Mouse (Mus musculus) kidney, postnatal 10 days (tissue): Measurements from ENCODE around the gene Cckbr.
"Not testable (repeated sequence)": the region's sequence is repeated elsewhere in the genome, so short reads cannot be mapped to it uniquely, and the experiment has no call there.

Experiments used
- DNase-seq: peaks from one replicate; pipeline ENCODE4 v3.0.0; 2021; ENCODE audit warnings: mixed read lengths

Gene Cckbr

DNA sequence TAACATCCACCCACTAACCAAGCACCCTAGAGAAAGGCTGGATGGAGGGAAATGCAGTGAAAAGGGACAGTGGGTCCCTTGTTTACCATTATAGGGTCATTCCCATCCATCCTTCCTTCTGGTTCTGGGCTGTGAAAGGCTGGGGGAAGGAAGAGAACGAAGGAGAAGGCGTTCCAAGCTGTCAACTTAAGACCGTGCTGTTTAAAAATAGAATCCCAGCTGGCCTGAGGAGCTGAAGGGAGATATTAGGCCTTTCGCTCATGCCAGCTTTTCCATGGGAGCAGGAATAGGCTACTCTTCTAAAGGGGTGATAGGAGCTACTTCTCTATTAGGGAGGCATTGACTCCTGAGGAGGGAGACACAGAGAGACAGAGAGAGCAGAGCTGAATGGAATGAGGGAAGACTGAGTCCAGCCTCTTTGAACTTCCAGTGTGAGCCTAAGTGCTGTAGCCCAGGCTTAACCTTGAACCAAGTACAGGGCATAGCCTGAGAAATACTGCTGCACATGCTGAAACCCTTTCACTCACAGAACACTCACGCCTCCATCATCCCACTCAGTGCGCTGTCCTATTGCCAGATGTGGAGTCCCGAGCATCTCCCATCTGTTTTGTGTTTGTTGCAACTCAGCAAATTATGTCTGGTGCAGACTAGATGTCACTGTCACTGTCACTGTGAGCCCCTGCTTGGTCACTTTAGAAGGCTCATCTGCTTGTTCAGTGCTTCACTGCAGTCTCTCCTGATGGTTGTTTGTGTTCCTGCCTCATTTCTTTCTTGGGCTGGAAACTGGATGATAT is 12.6 kb downstream of the Cckbr start:
- no peak for DNase-seq

DNA sequence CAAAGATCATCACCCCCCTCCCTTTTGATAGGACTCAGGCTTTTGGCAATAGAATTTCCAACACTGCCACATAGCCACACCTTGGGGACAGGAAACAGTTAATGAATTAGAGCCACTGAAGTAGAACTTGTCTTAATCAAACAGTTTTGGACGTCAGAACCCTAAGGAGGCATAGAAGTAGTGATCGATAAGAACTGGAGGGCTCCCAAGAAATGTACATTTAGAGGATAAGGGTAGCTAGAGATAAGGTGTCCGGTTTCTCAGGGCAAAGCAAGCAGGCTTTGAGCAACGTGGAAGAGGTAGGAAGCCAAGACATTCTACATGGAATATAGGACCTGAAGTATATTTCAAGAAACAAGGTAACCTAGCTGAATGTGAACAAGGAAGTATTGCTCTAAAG is 15.9 kb downstream of the Cckbr start:
- no peak for DNase-seq

DNA sequence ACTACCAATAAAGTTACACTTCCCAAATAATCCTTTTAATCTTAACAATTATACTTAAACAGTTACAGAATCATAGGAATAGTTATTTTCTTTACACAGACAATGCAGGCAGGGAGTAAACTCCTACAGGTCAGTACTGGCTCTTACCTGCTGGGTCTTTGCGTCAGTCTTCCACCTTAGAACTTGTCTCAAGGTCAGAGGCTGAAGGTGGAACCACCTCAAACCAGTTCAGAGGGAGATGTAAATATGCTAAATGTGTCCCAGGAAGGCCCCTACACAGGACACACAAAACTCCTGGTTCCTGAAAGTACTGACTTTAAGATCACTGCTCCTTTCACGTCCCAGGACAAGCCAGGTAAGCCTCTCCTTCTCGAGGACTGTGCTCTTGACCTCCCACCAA is 19.5 kb downstream of the Cckbr start:
- no peak for DNase-seq

DNA sequence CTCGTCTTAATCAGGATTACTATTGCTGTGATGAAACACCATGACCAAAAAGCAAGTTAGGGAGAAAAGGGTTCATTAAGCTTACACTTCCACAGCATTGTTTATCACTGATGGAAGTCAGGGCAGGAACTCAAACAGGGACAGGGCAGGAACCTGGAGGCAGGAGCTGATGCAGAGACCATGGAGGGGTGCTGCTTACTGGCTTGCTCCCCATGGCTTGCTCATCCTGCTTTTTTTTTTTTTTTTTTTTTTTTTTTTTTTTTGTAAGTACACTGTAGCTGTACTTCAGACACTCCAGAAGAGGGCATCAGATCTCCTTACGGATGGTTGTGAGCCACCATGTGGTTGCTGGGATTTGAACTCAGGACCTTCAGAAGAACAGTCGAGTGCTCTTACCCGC is 27.8 kb downstream of the Cckbr start:
- not testable (repeated sequence) for DNase-seq

DNA sequence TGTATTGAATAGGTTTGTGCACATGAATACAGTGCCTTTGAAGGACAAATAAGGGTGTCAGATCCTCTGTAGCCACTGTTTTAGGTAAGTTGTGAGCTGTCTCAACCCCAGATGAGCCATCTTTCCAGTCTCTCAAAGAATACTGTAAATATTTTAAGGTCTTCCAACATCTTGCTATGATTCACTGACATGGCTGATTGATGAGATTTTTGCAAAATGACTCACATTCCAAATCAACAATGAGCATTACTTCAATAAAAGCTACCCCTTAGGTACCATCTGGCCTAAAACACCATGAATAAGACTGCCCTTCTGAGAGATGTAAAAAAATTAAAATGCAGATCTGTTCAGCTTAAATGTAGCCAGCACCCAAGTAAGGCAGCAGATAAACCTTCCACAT is 33.0 kb downstream of the Cckbr start:
- DNase-seq = no peak

DNA sequence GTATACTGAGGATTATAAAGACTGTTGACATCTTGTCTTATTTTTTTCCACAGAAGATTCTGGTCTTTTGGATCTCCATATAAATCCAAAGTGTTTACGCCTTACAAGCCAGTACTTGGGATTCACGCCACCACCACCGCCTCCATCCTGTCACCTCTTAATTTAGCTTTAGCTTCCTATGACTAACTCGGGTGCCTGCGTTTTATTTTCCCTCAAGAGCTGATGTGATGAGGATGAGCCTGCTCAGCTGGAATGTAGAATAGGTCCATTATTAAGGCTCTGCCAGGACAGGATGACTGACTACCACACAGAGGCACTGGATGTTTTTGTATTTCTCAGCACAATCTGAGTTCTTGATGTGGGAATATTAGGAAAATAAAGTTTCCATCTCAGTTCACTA is 40.0 kb downstream of the Cckbr start:
- not testable (repeated sequence) for DNase-seq

DNA sequence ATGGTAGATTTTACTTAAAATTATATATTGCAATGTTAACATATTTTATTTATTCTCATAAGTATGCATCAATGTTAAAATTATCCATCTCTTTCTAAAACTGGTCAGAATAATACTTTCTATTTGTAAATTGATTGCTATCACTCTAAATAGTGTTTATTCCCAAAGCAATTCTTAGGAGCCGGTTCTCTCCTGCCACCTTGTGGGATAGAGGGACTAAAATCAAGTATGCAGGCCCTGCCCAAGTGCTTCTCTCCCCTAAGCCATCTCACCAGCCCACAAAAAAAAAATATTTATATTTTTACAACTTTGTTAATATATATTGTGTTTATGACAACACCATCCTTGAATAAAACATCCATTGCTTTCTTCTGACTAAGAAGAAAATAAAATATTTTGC is 47.1 kb downstream of the Cckbr start:
- peak; percentile 21 for DNase-seq

DNA sequence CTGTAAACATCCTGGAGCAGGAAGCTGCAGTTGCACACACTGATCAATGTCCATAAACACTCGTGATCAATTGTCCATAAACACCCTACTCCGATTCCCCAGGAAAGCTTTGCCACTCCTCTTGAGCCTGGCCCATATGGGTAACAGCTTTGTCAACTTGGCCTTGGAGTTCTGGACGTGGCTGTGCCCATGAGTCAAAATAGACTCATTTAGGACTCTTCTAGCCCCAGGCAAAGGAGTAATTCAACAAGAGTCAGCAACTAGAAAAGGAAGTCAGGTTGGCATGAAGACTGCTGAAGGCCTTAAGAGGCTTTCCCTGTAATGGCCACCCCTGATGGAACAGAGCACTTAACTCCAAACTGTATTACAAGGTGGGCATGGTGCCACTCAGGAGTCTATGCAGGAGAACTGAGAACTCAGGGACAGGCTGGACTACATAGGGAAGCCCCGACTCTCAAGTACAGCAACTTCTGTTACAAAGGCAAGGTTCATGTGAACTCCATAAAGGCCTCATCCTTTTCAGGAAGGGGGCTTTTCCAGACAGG is 49.3 kb downstream of the Cckbr start:
- DNase-seq = no peak

DNA sequence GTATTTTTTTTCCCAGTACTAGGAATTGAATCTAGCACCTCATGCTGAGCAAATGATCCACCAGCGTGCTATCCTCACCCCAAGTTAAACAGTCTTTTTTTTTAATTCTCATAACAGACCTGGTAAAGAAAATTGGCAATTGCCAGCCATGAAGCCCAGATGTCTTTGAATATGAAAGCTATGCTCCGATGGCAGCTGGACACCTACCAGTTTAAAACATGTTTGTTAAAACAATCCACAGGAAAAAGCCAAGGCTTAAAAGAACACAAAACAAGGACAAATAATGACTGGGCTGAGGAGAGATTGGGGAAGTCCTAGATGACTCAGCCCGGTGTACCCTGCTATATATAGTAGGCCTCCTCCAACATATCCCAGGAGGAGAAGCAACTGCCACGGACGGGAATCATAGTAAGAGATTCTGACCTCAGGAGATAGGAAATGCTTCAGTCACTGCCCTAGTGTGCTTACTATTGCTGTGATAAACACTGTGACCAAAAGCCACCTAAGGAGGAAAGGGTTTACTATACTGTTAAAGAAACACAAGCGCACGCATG is 49.9 kb downstream of the Cckbr start:
- DNase-seq = no peak

DNA sequence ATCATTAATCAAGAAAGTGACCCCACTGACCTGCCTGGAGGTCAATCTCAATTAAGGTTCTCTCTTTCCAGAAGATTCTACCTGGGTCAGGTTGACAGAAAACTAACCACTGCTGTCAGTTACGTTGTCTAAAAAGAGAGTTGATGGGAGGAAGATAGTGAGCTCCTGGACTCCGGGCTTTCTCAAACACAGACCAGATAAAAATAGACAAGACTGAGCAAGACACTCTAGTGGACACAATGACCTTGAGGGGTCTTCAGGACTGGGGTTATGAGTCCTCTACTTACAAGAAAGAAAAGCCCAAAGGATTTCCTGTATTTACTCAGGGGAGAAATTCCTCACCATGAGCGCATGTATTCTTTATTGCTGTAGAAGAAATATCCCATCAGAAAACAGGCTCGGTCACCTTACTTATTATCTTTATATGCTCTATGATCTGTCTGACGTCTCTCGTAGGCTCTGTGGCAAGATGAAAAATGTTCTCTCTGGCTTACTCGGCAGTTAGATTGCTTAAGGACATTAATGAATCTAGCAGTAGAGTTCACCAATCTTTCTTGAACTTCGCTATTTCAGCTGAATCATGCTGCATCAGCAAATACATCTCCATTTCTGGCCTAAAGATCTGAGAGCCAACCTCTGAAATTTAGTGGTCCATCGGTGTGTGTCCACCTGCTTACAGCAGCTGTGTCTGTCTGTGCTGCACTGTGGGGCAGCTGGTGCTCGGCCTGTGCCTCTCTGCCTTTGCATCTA is 51.3 kb downstream of the Cckbr start:
- DNase-seq = no peak

DNA sequence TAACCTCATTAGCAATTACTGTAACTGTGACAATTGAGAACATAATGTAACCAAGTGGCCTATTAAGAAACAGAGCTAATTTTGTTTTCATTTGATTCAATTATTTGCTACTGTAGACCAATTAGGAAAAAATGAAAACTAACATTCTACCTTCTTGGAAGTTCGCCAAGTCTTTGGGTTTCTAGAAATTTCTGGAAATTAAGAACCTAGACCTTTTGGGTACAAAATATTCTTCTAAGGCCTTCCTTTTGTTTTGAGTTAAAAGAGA is 51.8 kb downstream of the Cckbr start:
- no peak for DNase-seq

DNA sequence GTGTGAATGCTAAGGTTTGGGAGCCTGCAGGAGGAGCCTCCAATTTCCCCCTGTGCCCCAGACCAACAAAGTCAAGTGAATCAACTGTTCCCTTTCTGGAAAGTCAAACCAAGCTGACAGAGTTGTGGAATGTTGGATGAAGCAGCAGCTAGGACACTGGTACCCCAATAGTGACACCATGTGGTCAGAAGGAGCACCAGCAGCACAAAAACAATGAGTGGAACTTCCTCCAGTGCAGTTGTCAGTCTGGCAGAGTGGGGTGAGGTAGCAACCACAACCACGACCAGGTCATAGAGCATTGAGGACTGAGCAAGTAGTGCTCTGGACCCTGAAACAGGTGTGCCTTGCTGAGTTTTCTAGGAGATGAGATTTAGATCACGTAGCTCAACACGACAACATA is 52.3 kb downstream of the Cckbr start:
- DNase-seq = peak; percentile 67

DNA sequence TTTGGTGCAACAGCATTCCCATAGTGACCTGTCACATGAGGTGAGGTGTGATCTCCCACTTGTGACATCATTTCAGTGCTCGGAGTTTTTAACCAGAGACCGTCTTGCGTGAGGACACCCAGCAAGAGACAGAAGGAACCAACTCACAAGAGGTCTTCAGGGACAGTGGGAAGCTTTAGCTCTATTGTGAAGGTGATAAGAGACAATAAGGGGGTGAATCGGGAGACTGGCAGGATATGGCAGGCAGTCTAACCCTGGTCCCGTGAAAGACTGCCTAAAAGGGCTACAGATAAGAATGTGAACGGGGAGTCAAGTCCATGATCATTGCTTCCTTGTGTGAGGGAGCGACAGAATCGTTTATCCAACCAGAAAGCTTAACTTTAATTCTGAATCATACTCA is 52.8 kb downstream of the Cckbr start:
- DNase-seq = no peak

DNA sequence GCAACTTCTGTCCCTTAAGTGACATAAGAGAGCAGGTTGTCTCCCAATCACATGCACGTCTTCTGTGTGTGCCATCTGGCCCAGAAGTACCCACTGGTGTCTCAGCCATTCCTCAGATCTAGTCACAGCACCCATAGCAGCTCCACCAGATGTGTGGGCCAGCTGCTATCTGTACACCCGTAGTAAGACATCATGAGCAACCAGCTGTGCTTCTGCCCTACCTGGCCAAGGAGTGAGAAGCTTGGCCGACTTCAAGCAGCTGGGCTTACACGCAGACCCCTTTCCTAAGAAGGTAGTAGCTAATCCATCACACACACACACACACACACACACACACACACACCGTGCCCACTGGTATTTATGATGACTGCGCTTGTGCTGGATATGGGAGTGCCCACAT is 53.7 kb downstream of the Cckbr start:
- no peak for DNase-seq

DNA sequence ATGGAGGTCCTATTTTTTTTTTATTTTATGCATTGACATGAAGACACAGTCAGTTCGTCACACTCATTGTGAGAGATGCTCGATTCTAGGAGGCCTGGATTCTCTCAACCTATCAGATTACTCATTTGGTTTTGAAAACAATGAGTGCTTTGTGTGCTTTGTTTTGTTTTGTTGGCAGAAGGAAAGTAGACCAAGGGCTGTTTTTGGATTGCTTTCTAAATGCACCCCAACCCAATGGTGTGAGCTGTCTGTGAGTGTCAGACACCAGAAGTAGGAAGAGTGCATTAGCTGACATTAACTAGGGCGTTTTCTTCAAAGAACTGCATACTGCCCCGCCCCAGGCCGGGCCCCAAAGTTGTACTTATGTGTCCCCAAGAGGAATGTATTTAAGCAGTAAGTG is 54.5 kb downstream of the Cckbr start:
- no peak for DNase-seq

DNA sequence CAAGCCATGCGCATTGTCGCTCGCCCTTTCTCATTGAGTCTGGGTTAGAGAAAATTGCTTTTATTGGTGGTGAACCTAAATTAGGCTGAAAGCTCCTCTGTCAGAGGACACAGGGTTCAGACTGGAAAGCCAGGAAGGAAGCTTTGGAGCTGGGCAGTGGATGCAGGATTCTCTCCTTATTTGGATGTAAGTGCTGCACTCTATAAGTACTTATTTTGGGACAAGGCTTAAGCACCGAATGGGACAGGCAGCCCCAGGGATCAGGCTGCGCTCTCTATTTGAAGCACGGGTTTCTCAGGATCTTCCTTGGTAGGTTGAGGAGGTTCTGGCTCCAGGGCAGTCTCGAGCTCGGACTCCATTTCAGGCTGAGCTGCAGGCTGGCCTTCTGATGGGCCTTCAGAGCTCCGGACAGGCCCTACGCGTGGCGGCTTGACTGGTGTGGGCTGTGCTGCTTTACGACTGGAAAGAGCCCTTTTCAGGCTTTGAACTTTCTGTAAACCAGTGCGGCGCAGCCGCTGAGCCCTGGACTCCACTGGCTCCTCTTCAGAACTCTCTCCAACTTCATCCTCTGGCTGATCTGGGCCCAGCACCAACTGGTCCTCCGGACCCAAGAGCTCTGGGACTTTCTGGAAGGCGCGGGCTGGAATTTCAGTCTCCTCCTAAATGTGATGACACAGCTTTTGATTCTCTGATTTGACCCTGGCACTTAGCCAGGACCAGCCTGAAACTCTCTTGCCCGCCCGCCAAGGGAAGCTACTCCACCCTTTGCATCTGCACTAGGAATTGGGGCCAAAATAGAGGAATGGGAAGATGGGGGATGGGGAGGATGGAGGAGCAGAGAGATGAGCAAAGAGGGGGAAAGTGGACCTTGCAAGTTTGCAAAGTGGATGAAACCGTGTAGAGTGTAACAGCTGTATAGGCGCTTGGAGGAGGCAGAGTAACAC is 55.3 kb downstream of the Cckbr start:
- peak; percentile 69 for DNase-seq

DNA sequence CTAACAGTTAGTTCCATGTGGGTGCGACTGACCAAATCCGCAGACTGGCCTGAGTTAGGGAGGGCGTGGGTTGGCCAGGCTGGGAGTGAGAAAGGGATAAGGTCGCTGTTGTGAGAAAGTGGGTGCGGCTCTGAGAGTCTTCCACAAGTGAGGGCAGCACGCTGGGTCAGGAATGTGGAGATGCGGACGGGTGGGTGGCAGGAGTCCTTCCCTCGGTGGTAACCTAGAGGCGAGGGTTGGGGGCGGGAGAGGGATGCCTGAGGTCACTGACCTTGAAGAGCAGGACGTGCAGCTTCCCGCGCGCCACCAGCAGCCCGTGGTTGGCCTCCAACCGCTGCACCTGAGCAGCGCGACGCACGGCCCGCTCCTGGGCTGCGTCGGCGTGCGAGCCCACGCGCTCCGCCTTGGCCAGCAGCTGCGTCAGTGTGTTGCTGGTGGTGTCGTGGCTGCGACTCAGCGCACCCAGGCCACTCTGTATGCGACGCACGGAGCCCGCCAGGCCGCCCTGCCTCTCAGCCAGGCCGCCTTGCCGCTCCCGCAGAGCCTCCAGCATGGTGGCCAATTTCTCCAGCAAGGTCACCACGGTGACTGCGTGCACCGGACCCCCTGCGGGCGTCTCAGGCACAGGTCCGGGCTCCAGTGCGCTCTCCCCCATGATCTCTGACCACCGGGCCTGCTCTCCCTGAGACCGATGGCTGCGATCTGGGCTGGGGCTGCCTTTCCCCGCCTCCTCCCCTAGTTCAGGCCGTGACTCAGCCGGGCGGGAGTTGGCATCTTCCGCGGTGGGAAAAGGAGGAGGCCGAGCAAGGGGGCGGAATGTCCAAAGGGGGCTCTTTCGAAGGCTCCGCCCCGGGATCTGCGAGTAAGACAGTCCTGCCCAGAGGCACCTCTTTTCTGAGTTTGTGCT is 56.2 kb downstream of the Cckbr start, which contains the start of gene Cavin3:
TSS of gene Cavin3 (minus strand) at position 796 of the 907 bp plus-strand sequence.
- DNase-seq = peak; percentile 87

DNA sequence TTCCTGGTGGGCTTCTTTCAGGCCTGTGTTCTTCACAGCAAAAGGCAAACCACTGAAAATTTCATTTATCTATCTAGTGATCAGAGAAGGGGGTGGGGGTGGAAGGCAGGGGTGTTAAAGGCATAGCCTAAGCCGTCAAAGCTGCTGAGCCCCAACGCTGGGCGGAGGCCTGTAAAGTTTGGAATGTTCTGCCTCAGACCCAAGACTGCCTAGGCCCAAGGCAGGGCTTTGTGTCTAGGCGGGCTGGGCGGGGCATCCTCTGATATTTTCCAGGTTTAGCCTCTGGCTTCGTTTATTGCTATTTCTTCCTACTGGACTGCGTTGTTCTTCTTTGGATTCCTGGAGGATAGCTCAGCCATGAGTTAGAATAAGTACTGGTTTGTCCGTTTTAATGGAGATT is 56.9 kb downstream of the Cckbr start:
- peak; percentile 60 for DNase-seq

DNA sequence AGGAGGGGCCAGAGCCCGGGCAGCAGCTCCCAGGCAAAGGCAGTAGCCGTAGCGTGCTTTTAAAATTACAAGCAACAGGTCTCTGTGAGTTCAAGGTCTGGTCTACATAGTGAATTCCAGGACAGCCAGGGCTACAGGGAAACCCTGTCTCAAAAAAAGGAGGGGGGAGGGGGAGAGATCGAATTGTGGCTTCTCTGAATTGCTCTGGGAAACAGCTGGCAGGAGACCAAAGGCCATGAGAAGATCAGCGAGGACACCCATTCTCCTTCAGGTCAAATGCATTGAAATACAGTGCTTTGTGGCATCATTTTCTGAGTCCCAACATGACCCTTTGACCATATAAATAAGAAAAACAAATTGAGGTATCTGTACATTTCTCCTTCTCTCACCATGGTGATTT is 59.5 kb downstream of the Cckbr start:
- peak; percentile 34 for DNase-seq

DNA sequence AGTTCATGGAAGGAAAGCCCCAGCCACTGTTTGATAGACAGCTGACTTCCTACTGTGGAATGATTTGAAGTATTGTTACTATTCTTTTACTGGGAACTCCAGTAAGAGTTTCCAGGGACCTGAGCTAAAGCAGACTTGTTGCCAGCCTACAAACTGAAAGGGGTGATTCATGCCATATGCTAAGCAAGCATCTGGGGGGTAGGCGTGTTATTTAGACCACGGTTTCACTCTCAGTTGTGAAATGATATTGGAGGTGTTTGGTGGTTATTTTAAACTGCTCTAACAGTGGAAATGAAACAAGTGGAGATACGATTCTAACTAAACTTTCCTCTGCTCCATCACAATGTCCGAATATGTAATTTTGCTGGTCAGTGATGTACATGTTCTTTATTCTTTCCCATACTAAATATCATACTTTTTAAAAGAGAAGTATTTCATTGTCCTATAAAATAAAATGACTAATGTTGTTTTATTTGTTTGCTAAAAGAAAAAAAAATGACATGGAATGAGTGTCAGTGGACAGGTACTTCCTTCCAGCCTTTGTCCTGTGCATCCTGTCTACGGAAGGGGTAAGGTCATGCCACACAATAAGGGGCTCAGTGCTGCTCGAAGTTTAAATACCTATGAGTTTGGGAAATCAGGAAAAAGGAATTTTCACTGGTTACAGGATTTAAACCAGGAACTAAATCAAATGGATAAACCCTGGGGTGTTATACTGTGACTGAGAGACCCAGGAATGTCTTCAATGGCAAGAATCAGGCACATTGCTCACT is 61.8 kb downstream of the Cckbr start:
- DNase-seq = no peak

DNA sequence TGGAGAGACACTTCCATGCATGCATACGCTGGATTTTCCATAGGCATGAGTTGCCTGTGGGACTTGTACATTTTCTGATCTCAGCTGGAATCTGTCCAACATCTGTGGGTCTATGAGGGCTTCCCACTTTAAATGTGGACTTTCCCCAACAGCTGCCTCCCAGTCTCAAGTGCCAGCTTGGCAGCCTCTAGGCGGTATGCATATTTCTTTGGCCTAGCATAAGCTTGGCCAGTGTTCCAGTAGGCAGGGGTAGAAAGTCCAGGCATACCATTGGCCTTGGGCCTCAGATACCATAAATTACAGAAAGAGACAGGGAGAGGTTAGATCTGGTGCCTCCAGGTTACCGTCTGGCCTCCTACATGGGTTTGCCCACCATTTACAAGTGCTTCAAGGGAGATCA is 72.3 kb downstream of the Cckbr start:
- DNase-seq = no peak
